Mouse (Mus musculus) adrenal gland, postnatal 4 days (tissue): ENCODE results near the gene Aldh1l2. TPM values are rescaled to one million over a fixed set of nuclear protein-coding genes. Genes with fewer than 3 reads are reported as not detected.

Experiments
- DNase-seq, 2 experiments: peaks; one replicate each; pipeline ENCODE4 v3.0.0; 2021 to 2022; ENCODE audit warnings: low spot score in 2 of 2, mixed read lengths in 2 of 2
- total RNA-seq, 2 experiments: library from RNA; stranded (reverse); gene quantifications; 2 replicates each; pipeline ENCODE4 v1.2.3; 2021

Aldh1l2 gene
- total RNA-seq, 2 experiments from 2014 or later: 2.3 to 3.9 TPM

DNA sequence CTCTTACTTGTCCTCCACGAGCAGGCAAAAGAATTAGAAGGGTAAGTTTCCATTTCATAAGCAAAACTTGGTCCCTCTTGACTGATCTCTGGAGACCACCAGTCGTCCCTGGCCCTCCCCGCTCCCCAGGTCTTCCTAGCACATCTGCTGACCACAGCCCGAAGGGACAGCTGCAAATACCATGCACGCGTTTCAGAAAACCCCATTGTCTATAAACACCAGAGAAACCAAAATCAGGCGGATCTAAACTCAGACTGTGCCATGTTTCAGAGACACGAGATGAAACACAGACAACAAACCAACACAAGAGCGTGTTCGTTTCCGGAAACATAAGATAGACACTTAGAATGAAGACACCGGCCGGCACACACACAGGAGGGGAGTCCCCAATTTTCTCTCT lies 58.7 kb downstream of the Aldh1l2 start:
- DNase-seq: no peak

DNA sequence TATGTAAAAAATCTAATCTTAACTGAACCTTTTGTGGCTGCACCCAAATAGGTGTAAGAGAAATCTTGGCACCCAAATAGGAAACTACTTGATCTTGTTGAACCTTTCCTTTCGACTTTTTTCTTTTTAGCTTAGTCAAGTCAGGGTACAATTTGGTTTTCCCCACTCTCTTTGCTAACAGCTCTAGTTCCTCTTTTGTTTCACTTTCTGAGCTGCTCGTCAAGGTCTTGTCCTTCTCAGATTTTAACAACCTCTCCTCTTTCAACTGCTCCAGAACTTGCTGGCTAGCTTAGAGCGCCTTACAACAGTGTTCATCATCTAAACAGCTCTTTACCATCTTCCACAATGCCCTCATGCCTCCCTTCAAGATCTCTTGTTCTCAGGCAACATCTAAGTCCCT lies 76.4 kb downstream of the Aldh1l2 start:
- DNase-seq: no peak

- DNase-seq: no peak
These were observed 85.4 kb downstream of the Aldh1l2 start for GRCm38 (mm10) chr10:83448582-83448981.

Other genes starting within 250 kb of the Aldh1l2 start
- 1 to 10 TPM; 5.0 to 6.6 TPM for gene Slc41a2, start 196.3 kb downstream of the Aldh1l2 start, total RNA-seq
- gene D10Wsu102e, start 173.9 kb downstream of the Aldh1l2 start, total RNA-seq: 1 to 10 TPM; 1.2 to 1.3 TPM
- gene Washc4, start 9.6 kb upstream of the Aldh1l2 start, total RNA-seq: 10 to 100 TPM; 21.8 to 22.4 TPM
- 100 to 1,000 TPM; 103 to 116 TPM for gene Appl2, start 114.6 kb upstream of the Aldh1l2 start, total RNA-seq
- gene 1500009L16Rik, start 188.7 kb upstream of the Aldh1l2 start, total RNA-seq: 10 to 100 TPM; 29.8 to 35.6 TPM